Mouse (Mus musculus) intestine, postnatal 0 days (tissue): Measurements from ENCODE around the gene Rnf181. TPM values are rescaled to one million over a fixed set of nuclear protein-coding genes. Genes with fewer than 3 reads are reported as not detected.

Experiments used
- ATAC-seq: fragments of 200-750 bp; cut with Nextera tagmentation; 2 replicates; pipeline ENCODE4 v1.8.0; 2017; ENCODE audit warnings: mild to moderate bottlenecking, moderate TSS enrichment, moderate library complexity
- H3K27ac ChIP-seq: fragments of 300-500 bp; sonication (generic); 2 replicates; pipeline ENCODE4 v1.5.1; 2014; ENCODE audit warnings: mild to moderate bottlenecking, low read depth, low read length, moderate library complexity
- H3K27me3 ChIP-seq: fragments of 300-500 bp; sonication (generic); replicated peaks from 2 replicates; pipeline ENCODE4 v1.6.1; 2014; ENCODE audit warnings: low read length, mixed read lengths; ENCODE audit not compliant: control insufficient read depth, insufficient read depth
- H3K36me3 ChIP-seq: fragments of 300-500 bp; sonication (generic); 2 replicates; pipeline ENCODE4 v1.6.1; 2014; ENCODE audit warnings: mild to moderate bottlenecking, moderate library complexity; ENCODE audit not compliant: control insufficient read depth, insufficient read depth
- H3K4me1 ChIP-seq: fragments of 300-500 bp; sonication (generic); replicated peaks from 2 replicates; pipeline ENCODE4 v1.6.1; 2014; ENCODE audit warnings: antibody characterized with exemption, low read length, mixed read lengths; ENCODE audit not compliant: control insufficient read depth, insufficient read depth
- H3K4me2 ChIP-seq: fragments of 300-500 bp; sonication (generic); replicated peaks from 2 replicates; pipeline ENCODE4 v1.6.1; 2014; ENCODE audit warnings: low read depth, mild to moderate bottlenecking, moderate library complexity
- H3K4me3 ChIP-seq: fragments of 300-500 bp; sonication (generic); 2 replicates; pipeline ENCODE4 v1.5.1; 2014; ENCODE audit warnings: low read depth, low read length
- H3K9ac ChIP-seq: fragments of 300-500 bp; sonication (generic); 2 replicates; pipeline ENCODE4 v1.6.1; 2014; ENCODE audit warnings: mild to moderate bottlenecking, low read depth, low read length
- H3K9me3 ChIP-seq: fragments of 300-500 bp; sonication (generic); 2 replicates; pipeline ENCODE4 v1.6.1; 2016; ENCODE audit warnings: mixed run types; ENCODE audit not compliant: control insufficient read depth
- CTCF ChIP-seq: sonication (generic); IDR thresholded peaks from 2 replicates; pipeline ENCODE4 v1.5.1; 2016; ENCODE audit warnings: low read depth, mild to moderate bottlenecking, control low read depth, antibody characterized with exemption, moderate library complexity
- WGBS: fragments of 180-500 bp; shearing (Covaris S2); extraction: QIAGEN DNeasy Blood & Tissue Kit; methylation state at CpG from one replicate; pipeline ENCODE4 v1.1.7; 2014; 5-methylcytosine and 5-hydroxymethylcytosine counted together
- polyA plus RNA-seq: library from polyadenylated mRNA; unstranded; fragments of >200 nt; fragmentation: Nextera tagmentation; extraction: Ambion mirVana; gene quantifications from 2 replicates; pipeline ENCODE4 v1.2.1, GENCODE M21; 2015

Rnf181 gene
- polyA plus RNA-seq, 1 experiment from 2014 or later: 122 TPM

GRCm38 (mm10) chr6:72352636-72353405, 13.9 kb downstream of the Rnf181 start:
- 62% methylated on average over 5 of the region's 5 CpGs for WGBS
- no peak overlapping the region for H3K27ac ChIP-seq
- H3K4me3 ChIP-seq: no peak overlapping the region
- H3K36me3 ChIP-seq: peaks cover 22% of the 10 kb centered on the region
- no peak for ATAC-seq
- no peak overlapping the region for H3K4me2 ChIP-seq
- H3K9ac ChIP-seq: no peak overlapping the region
- H3K4me1 ChIP-seq: peaks cover 3% of the 10 kb centered on the region; the same call in 1 of the 2 replicates
- H3K27me3 ChIP-seq: no peaks in the 10 kb centered on the region
- no peaks in the 10 kb centered on the region for H3K9me3 ChIP-seq
- no peak for TF ChIP-seq CTCF

- WGBS: 82% methylated on average over 2 of the region's 2 CpGs
- no peak overlapping the region for H3K9ac ChIP-seq
- peak overlapping the region; percentile 28; the same call in 1 of the 2 replicates for H3K27ac ChIP-seq
- H3K36me3 ChIP-seq: peaks cover 22% of the 10 kb centered on the region
- no peak for ATAC-seq
- TF ChIP-seq CTCF: no peak
- H3K4me2 ChIP-seq: no peak overlapping the region
- peaks cover 3% of the 10 kb centered on the region; the same call in 1 of the 2 replicates for H3K4me1 ChIP-seq
- H3K4me3 ChIP-seq: no peak overlapping the region
- no peaks in the 10 kb centered on the region for H3K9me3 ChIP-seq
- no peaks in the 10 kb centered on the region for H3K27me3 ChIP-seq
These were observed 16.5 kb downstream of the Rnf181 start for GRCm38 (mm10) chr6:72350214-72350613.

- Histone ChIP-seq H3K27ac (no peak overlapping the region), H3K9me3 (no peaks in the 10 kb centered on the region), H3K4me3 (no peak overlapping the region), H3K27me3 (no peaks in the 10 kb centered on the region), H3K4me2 (peak overlapping the region; percentile 94), H3K36me3 (peaks cover 22% of the 10 kb centered on the region), H3K9ac (no peak overlapping the region), H3K4me1 (no peaks in the 10 kb centered on the region; the same call in 1 of the 2 replicates)
- 68% methylated on average over 10 of the region's 10 CpGs for WGBS
- ATAC-seq: no peak
- TF ChIP-seq CTCF: no peak
These were observed 18.3 kb downstream of the Rnf181 start for GRCm38 (mm10) chr6:72348411-72348810.

- no peaks in the 10 kb centered on the region; the same call in 1 of the 2 replicates for H3K4me1 ChIP-seq
- H3K27me3 ChIP-seq: no peaks in the 10 kb centered on the region
- H3K9me3 ChIP-seq: no peaks in the 10 kb centered on the region
- ATAC-seq: peak; percentile 55
- H3K27ac ChIP-seq: peak within 1 kb of the TSS; percentile 47
- WGBS: under 1% methylated on average over 65 of the region's 72 CpGs
- H3K36me3 ChIP-seq: peaks cover 22% of the 10 kb centered on the region
- peak within 1 kb of the TSS; percentile 70 for H3K4me3 ChIP-seq
- TF ChIP-seq CTCF: peak; percentile 44
- H3K9ac ChIP-seq: peak within 1 kb of the TSS; percentile 74
- peak within 1 kb of the TSS; percentile 94 for H3K4me2 ChIP-seq
These were observed 19.4 kb downstream of the Rnf181 start, which contains the start of gene 0610030E20Rik for GRCm38 (mm10) chr6:72347166-72347941. Gene 0610030E20Rik, plus strand, starts transcription at chr6:72347317.

GRCm38 (mm10) chr6:72346261-72346660, 20.5 kb downstream of the Rnf181 start:
- H3K27ac ChIP-seq: no peak overlapping the region
- no peaks in the 10 kb centered on the region for H3K9me3 ChIP-seq
- 87% methylated on average over 4 of the region's 4 CpGs for WGBS
- H3K27me3 ChIP-seq: no peaks in the 10 kb centered on the region
- TF ChIP-seq CTCF: no peak
- H3K4me3 ChIP-seq: no peak overlapping the region
- no peak overlapping the region for H3K4me2 ChIP-seq
- ATAC-seq: no peak
- peaks cover 22% of the 10 kb centered on the region for H3K36me3 ChIP-seq
- no peak overlapping the region for H3K9ac ChIP-seq
- no peaks in the 10 kb centered on the region; the same call in 1 of the 2 replicates for H3K4me1 ChIP-seq

GRCm38 (mm10) chr6:72345633-72346032, 21.1 kb downstream of the Rnf181 start:
- Histone ChIP-seq H3K4me1 (no peaks in the 10 kb centered on the region; the same call in 1 of the 2 replicates), H3K9me3 (no peaks in the 10 kb centered on the region), H3K27ac (no peak overlapping the region), H3K4me2 (peak overlapping the region; percentile 87), H3K9ac (peak overlapping the region; percentile 90; the same call in 1 of the 2 replicates), H3K36me3 (peaks cover 19% of the 10 kb centered on the region), H3K27me3 (no peaks in the 10 kb centered on the region), H3K4me3 (peak overlapping the region; percentile 85)
- 51% methylated on average over 6 of the region's 6 CpGs for WGBS
- no peak for ATAC-seq
- no peak for TF ChIP-seq CTCF
